Mouse (Mus musculus): Measurements from ENCODE around the gene Rbfox2. TPM values are rescaled to one million over a fixed set of nuclear protein-coding genes. Genes with fewer than 3 reads are reported as not detected.

Rbfox2 gene
- total RNA-seq, 2 experiments from 2014 or later = 243 TPM

DNA sequence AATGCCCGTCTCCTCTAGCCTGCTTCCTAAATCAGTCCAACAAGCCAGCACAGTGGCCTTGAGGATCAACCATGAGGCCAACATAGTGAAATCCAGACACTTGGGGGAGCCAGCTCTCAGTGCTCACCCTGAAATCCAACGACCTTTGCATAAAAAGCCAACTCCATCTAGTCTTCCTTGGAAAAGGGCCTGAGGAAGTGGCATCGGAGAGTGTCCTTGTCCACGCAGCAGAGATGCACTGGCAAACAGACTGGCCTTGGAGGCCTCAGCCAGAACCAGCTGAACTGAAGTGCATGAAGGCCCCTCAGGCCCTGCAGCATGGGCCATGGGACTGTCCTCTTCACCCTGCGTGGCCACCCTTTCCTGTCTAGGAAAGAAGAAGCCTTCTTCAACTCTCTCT lies 225.3 kb downstream of the Rbfox2 start:
- peak; percentile 19 for TF ChIP-seq CTCF (conservative IDR thresholded peaks at IDR 0.05)
- DNase-seq (ENCODE audit: low spot score in 2 of 2) = no peak
- Histone ChIP-seq H3K4me3 (no peak overlapping the region), H3K27ac (peak overlapping the region; percentile 81)

DNA sequence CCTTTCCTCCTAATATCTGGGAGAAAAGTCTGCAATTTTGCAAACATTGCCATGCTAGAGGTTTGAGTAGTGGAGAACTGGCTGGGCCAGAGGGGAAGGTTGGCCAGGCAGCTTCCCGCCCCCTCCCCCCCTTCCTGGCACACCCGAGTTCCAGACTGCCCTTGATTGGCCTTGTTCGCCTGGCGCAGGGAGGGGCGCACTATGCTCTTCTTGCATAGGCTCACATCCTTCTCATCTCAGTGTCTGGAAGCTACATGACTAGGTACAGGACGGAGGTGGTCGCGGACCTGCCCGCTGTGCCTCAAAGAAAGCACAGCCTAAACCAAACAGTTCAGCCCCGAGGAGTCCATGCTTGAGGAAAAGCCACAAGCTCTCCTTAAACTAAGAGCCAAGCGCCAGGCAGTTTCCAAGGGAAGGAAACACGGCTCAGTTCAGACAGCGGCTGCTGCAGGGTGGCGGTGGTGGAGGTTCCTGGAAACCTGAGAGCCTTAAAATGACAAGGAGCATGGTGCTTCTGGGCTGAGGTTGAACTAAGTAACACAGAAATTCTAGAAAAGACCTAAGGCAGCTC lies 226.0 kb downstream of the Rbfox2 start:
- H3K27ac ChIP-seq = peak overlapping the region; percentile 81
- no peak for TF ChIP-seq CTCF (conservative IDR thresholded peaks at IDR 0.05)
- DNase-seq (ENCODE audit: low spot score in 2 of 2) = no peak
- H3K4me3 ChIP-seq = no peak overlapping the region

DNA sequence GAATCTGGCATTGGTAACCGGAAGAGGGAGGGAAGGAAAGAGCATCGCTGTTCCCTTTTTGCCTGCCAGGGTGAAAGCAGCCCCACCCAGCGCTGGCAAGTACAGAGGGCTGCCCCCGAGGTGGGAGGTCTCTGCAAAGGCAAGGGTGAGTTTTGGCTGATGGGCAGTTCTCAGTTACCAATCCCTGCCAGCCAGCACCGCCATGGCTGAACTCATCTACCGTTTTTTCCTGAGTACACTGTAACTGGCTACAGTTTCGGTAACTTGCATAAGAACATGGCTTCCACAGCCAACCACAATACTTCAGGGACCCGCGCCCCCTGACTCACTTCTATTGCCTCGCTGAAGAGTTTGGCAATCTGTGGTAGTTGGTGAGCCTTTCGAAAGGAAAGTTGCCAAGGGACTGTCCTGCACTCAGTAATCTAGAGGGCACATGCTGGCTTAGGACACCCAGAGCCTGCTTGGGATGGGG lies 226.9 kb downstream of the Rbfox2 start:
- Histone ChIP-seq H3K4me3 (peak overlapping the region; percentile 30), H3K27ac (peak overlapping the region; percentile 81)
- no peak for DNase-seq (ENCODE audit: low spot score in 2 of 2)
- TF ChIP-seq CTCF (conservative IDR thresholded peaks at IDR 0.05) = no peak

DNA sequence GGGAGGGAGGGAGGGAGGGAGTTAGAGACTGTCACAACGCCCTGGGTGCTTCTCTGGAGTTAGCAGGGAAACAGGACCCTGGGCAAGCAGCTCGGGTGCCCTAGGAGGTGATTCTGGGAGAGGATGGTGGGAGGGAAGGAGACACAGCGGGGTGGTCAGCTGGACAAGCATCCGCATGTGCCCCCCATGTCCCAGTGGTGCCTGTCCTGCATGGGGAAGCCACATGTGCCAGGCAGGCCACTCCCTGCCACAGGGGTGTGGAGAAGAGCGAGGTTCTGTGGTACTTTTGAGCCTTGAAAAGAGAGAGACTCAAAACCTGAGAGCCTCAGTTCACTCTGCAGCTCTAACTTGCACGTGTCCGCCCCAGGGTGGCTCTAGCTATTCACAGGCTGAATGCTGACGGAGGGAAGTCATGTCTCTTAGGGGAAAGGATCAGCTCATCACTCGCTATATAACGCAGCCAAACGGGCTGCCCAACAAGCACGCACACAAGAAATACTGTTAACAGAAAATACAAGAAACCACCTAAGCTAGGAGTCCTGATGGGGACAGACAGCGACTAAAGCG lies 227.5 kb downstream of the Rbfox2 start:
- Histone ChIP-seq H3K4me3 (peak overlapping the region; percentile 30), H3K27ac (peak overlapping the region; percentile 81)
- TF ChIP-seq CTCF (conservative IDR thresholded peaks at IDR 0.05) = no peak
- DNase-seq (ENCODE audit: low spot score in 2 of 2) = no peak

- Histone ChIP-seq H3K27ac (peak overlapping the region; percentile 81), H3K4me3 (no peak overlapping the region)
- no peak for DNase-seq (ENCODE audit: low spot score in 2 of 2)
- no peak for TF ChIP-seq CTCF (conservative IDR thresholded peaks at IDR 0.05)
Observed at GRCm38 (mm10) chr15:77078786-77079185, 228.0 kb downstream of the Rbfox2 start.

GRCm38 (mm10) chr15:77077906-77078305 lies 228.9 kb downstream of the Rbfox2 start:
- no peak for DNase-seq (ENCODE audit: low spot score in 2 of 2)
- no peak for TF ChIP-seq CTCF (conservative IDR thresholded peaks at IDR 0.05)
- Histone ChIP-seq H3K27ac (peak overlapping the region; percentile 81), H3K4me3 (no peak overlapping the region)

GRCm38 (mm10) chr15:77076523-77076922 lies 230.3 kb downstream of the Rbfox2 start:
- no peak for DNase-seq (ENCODE audit: low spot score in 2 of 2)
- Histone ChIP-seq H3K27ac (peak overlapping the region; percentile 43; the same call in 1 of the 2 replicates), H3K4me3 (no peak overlapping the region)
- no peak for TF ChIP-seq CTCF (conservative IDR thresholded peaks at IDR 0.05)

- no peak for DNase-seq (ENCODE audit: low spot score in 2 of 2)
- Histone ChIP-seq H3K4me3 (no peak overlapping the region), H3K27ac (peak overlapping the region; percentile 67)
- no peak for TF ChIP-seq CTCF (conservative IDR thresholded peaks at IDR 0.05)
Observed at GRCm38 (mm10) chr15:77072556-77073163, 234.1 kb downstream of the Rbfox2 start.

- peak in 1 of 2 experiments; percentile 55 for DNase-seq (ENCODE audit: low spot score in 2 of 2)
Observed at GRCm38 (mm10) chr15:77071501-77071900, 235.3 kb downstream of the Rbfox2 start.

DNA sequence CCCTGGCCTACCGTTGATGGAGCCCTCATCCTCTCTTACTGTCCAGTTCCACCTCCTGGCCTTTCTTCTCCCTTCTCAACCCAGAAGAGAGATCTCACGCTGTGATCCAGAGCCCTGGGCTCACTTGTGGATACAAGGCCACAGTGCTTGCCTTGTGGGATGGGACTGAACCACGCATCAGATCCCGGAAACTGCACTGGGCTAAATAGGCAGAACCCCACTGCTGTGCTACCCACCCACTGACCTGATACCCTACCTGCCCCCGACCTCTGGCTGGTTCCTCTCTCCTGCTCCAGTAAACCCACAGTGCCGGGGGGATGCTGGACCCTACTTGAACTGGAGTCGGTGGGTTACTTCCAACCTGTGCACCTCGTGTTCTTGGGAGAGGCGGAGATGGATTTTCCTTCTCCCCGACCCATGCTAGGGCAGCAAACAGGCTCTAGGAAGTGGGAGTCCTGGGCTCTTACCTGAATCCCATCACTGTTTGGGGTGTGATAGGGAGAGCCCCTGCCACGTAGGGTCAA lies 236.0 kb downstream of the Rbfox2 start:
- no peak for DNase-seq (ENCODE audit: low spot score in 2 of 2)
- no peak for TF ChIP-seq CTCF (conservative IDR thresholded peaks at IDR 0.05)
- peak overlapping the region; percentile 67; the same call in 1 of the 2 replicates for H3K27ac ChIP-seq
- no peak overlapping the region for H3K4me3 ChIP-seq

More at GRCm38 (mm10) chr15:77071501-77071900, 235.3 kb downstream of the Rbfox2 start:
- peak; percentile 74 for TF ChIP-seq CTCF (conservative IDR thresholded peaks at IDR 0.05)
- Histone ChIP-seq H3K27ac (peak overlapping the region; percentile 67), H3K4me3 (no peak overlapping the region; the same call in 1 of the 2 replicates)

DNA sequence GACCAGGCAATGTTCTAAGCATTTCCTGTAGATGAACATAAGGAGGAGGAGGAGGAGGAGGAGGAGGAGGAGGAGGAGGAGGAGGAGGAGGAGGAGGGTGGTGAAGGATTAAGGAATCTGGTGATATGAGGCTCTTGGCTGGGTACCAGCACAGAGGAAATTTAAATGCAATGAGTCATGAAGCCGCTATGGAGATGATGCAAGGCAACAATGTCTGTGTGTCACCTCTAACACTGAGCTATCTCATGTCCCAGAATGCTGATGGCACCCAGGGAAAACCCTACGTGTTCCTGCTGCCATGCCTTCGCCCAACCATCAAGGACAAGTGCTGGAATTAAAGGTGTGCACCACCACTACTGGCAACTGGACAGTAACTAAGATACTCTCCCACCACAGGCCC lies 237.8 kb downstream of the Rbfox2 start:
- DNase-seq (ENCODE audit: low spot score in 2 of 2) = peak in 1 of 2 experiments; percentile 56
- H3K27ac ChIP-seq = peak overlapping the region; percentile 98
- no peak for TF ChIP-seq CTCF (conservative IDR thresholded peaks at IDR 0.05)
- H3K4me3 ChIP-seq = no peak overlapping the region

- Histone ChIP-seq H3K4me3 (no peak overlapping the region), H3K27ac (peak overlapping the region; percentile 98)
- DNase-seq (ENCODE audit: low spot score in 2 of 2) = peak in 1 of 2 experiments; percentile 58
- peak; percentile 46 for TF ChIP-seq CTCF (conservative IDR thresholded peaks at IDR 0.05)
Observed at GRCm38 (mm10) chr15:77068439-77068861, 238.4 kb downstream of the Rbfox2 start.

DNA sequence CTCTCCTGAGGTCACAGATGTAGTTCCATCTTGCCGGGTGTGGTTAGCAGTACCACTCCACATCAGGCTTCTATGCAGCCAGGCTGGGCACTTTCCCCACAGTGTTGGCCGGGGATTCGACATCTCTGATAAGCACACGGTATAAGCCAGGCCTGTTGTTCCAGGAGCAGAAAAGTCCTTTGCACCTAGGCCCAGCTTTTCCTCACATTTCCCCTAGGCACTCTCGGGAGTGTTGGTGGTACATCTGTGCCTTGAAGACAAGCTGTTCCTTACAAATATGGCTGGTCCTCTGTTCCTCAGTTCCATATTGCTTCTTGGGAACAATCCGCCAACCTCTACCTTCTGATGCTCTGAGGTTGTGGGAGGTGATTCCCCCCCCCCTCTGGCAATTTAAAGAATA lies 240.6 kb downstream of the Rbfox2 start:
- peak in 1 of 2 experiments; percentile 56 for DNase-seq (ENCODE audit: low spot score in 2 of 2)
- Histone ChIP-seq H3K4me3 (no peak overlapping the region), H3K27ac (peak overlapping the region; percentile 84)
- no peak for TF ChIP-seq CTCF (conservative IDR thresholded peaks at IDR 0.05)
